Mouse (Mus musculus) forebrain, embryonic 14.5 days (tissue): ENCODE results near the gene Vps33a. TPM values are rescaled to one million over a fixed set of nuclear protein-coding genes. Genes with fewer than 3 reads are reported as not detected.
A peak's percentile ranks its signal among the peaks of the same experiment; 100 is the strongest.
"Not testable (repeated sequence)": the region's sequence is repeated elsewhere in the genome, so short reads cannot be mapped to it uniquely, and the experiment has no call there.

Experiments
- ATAC-seq: fragments of 200-750 bp; cut with Nextera tagmentation; 2 replicates; pipeline ENCODE4 v1.8.0; 2017; ENCODE audit warnings: mild to moderate bottlenecking, moderate library complexity
- DNase-seq: peaks from one replicate; pipeline ENCODE4 v3.0.0-alpha.2; 2015; ENCODE audit warnings: low spot score
- H3K27ac ChIP-seq: fragments of 300-500 bp; sonication (generic); 2 replicates; pipeline ENCODE4 v1.5.1; 2014; ENCODE audit warnings: low read depth, mild to moderate bottlenecking, control low read depth, low read length, moderate library complexity
- H3K27me3 ChIP-seq: fragments of 300-500 bp; sonication (generic); replicated peaks from 2 replicates; pipeline ENCODE4 v1.6.1; 2014; ENCODE audit warnings: low read length, control low read depth, mixed read lengths; ENCODE audit not compliant: control insufficient read depth, insufficient read depth
- H3K36me3 ChIP-seq: fragments of 300-500 bp; sonication (generic); 2 replicates; pipeline ENCODE4 v1.6.1; 2014; ENCODE audit warnings: low read length, control low read depth; ENCODE audit not compliant: control insufficient read depth, insufficient read depth
- H3K4me1 ChIP-seq: fragments of 300-500 bp; sonication (generic); 2 replicates; pipeline ENCODE4 v1.6.1; 2014; ENCODE audit warnings: antibody characterized with exemption, low read length, control low read depth; ENCODE audit not compliant: control insufficient read depth, insufficient read depth
- H3K4me2 ChIP-seq: fragments of 300-500 bp; sonication (generic); 2 replicates; pipeline ENCODE4 v1.6.1; 2014; ENCODE audit warnings: mild to moderate bottlenecking, control low read depth, low read length
- H3K4me3 ChIP-seq: fragments of 300-500 bp; sonication (generic); 2 replicates; pipeline ENCODE4 v1.5.1; 2014; ENCODE audit warnings: low read depth, low read length, control low read depth
- H3K9ac ChIP-seq: fragments of 300-500 bp; sonication (generic); 2 replicates; pipeline ENCODE4 v1.6.1; 2014; ENCODE audit warnings: mild to moderate bottlenecking, low read length, control low read depth, moderate library complexity
- H3K9me3 ChIP-seq: fragments of 300-500 bp; sonication (generic); replicated peaks from 2 replicates; pipeline ENCODE4 v1.6.1; 2016; ENCODE audit warnings: low read length, control low read depth, mixed read lengths; ENCODE audit not compliant: control insufficient read depth
- WGBS: fragments of 180-500 bp; shearing (Covaris S2); extraction: QIAGEN DNeasy Blood & Tissue Kit; methylation state at CpG from one replicate; pipeline ENCODE4 v1.1.7; 2014; 5-methylcytosine and 5-hydroxymethylcytosine counted together
- polyA plus RNA-seq: library from polyadenylated mRNA; unstranded; fragments of >200 nt; fragmentation: Nextera tagmentation; extraction: Ambion mirVana; gene quantifications from 2 replicates; pipeline ENCODE4 v1.2.1, GENCODE M21; 2014

The Vps33a gene
- polyA plus RNA-seq, 1 experiment from 2014 or later, result 43.3 TPM

DNA sequence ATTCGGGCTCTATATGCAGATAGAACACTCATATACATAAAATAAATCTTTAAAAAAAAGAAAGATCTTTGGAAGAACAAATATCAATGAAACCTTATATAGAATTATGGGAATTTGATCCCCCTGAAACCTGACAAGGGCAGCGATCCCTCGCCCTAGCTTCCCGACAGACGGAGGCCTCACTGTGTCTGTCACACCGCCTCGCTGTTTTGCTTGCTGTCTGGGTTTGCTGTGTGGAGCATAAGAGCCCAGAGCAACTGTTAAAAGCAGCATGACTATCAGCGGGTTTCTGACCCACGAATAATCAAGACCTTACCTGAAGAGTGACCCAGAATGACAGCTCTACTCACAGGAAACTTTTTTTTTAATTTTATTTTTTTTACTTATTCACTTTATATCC lies 52.2 kb downstream of the Vps33a start:
- H3K27ac ChIP-seq, result no peak overlapping the region
- ATAC-seq, result no peak
- no peak overlapping the region for H3K4me2 ChIP-seq
- no peak overlapping the region for H3K4me3 ChIP-seq
- H3K9me3 ChIP-seq, result no peaks in the 10 kb centered on the region
- no peaks in the 10 kb centered on the region for H3K27me3 ChIP-seq
- no peak overlapping the region for H3K9ac ChIP-seq
- WGBS, result 88% methylated on average over 9 of the region's 9 CpGs
- peaks cover 45% of the 10 kb centered on the region for H3K36me3 ChIP-seq
- peaks cover 10% of the 10 kb centered on the region for H3K4me1 ChIP-seq
- DNase-seq, result no peak

DNA sequence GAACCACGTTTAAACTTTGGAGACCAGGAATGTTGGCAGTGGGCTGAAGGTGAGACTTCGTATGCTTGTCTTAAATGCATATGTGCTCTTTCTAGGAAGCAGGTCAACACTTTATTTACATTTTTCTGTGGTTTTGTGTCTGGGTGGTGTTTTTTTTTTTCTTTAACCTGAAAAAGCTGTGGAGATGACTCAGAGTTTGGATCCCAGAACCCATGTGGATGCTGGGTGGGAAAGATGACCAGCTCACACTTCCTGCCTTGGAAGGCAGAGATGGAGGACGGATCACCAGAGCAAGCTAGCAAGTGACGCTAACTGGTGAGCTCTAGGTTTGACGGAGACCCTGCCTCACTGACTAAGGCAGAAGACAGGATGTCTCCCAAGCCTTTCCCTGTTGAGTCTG lies 58.0 kb downstream of the Vps33a start:
- H3K4me3 ChIP-seq, result no peak overlapping the region
- H3K9me3 ChIP-seq, result no peaks in the 10 kb centered on the region
- no peak overlapping the region for H3K9ac ChIP-seq
- 94% methylated on average over 5 of the region's 5 CpGs for WGBS
- no peak overlapping the region for H3K27ac ChIP-seq
- DNase-seq (no peak), ATAC-seq (no peak)
- H3K27me3 ChIP-seq, result no peaks in the 10 kb centered on the region
- H3K4me1 ChIP-seq, result no peaks in the 10 kb centered on the region
- H3K4me2 ChIP-seq, result no peak overlapping the region
- H3K36me3 ChIP-seq, result peaks cover 81% of the 10 kb centered on the region

DNA sequence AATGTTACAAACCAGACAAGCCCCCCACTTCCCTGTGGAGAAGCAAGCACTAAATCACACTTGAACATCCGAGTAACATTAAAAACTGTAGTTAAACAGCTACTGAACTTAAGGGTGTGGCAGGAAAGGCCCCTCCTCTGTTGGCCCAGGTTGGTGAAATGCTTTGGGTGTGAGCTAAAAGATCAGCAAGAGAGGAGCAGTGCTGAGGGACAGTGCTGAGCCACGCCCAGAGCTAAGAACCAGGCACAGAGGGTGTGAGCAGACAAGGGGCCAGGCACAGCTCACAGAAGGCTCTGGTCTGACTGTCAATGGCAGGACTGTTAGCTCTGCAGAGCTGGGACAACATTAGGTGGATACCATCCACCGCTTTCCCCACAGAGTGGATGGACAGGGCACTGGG lies 60.7 kb downstream of the Vps33a start:
- 80% methylated on average over 3 of the region's 3 CpGs for WGBS
- DNase-seq, result no peak
- no peak for ATAC-seq
- H3K4me1 ChIP-seq, result peaks cover 4% of the 10 kb centered on the region
- H3K4me3 ChIP-seq, result no peak overlapping the region
- no peaks in the 10 kb centered on the region for H3K9me3 ChIP-seq
- H3K27ac ChIP-seq, result no peak overlapping the region
- no peak overlapping the region for H3K4me2 ChIP-seq
- H3K27me3 ChIP-seq, result no peaks in the 10 kb centered on the region
- no peak overlapping the region for H3K9ac ChIP-seq
- H3K36me3 ChIP-seq, result peaks cover 53% of the 10 kb centered on the region

DNA sequence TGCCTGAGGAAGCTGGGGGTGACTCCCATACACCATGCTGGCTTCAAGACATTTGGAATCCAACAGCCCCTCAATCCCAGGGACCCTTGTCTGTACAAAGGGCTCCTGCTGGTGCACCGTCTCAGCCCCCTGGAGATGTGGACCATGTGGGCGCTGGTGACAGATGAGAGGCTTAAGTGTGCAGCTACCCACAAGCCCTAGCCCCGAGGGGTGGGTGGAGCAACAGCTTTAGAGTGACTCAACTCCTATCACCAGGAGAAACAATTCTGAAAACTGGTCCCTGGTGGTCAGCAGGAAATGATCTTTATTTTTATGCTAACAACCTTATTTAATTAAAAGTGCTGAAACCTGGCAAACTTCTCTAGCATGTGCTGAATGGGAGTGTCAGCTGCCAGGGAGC lies 61.4 kb downstream of the Vps33a start:
- H3K9ac ChIP-seq, DNase-seq, H3K4me2 ChIP-seq, H3K27ac ChIP-seq, ATAC-seq, H3K4me3 ChIP-seq, H3K9me3 ChIP-seq, H3K27me3 ChIP-seq, H3K4me1 ChIP-seq: not testable (repeated sequence)
- 70% methylated on average over 3 of the region's 3 CpGs for WGBS
- H3K36me3 ChIP-seq, result peaks cover 46% of the 10 kb centered on the region

DNA sequence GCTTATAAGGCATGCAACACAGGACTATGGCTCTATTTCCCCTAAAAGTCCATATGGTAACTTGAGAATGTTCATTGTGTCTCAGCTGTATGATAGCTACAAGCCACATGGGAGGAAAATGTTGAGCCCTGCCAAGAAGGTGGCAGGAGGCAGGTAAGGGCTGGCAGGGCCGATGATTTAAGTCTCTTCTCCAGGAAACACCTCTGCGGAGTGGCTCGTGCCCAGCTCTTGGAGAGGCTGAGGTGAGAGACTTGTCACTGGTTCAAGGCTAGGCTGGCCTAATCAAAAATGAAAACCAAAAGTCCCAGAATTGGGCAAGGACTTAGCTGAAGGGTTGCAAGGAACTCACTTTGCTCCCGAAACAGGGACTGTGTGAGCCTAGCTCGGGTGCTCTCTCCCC lies 62.7 kb downstream of the Vps33a start, which contains the start of gene B3gnt4:
Gene B3gnt4, plus strand, starts transcription at position 301 of the 400 bp plus-strand sequence.
- ATAC-seq (no peak), DNase-seq (no peak)
- H3K4me3 ChIP-seq, result no peak within 1 kb of the TSS
- WGBS, result 90% methylated on average over 5 of the region's 5 CpGs
- H3K27ac ChIP-seq, result no peak within 1 kb of the TSS
- H3K9me3 ChIP-seq, result no peaks in the 10 kb centered on the region
- H3K4me2 ChIP-seq, result peak within 1 kb of the TSS; percentile 81; the same call in 1 of the 2 replicates
- no peaks in the 10 kb centered on the region for H3K27me3 ChIP-seq
- H3K4me1 ChIP-seq, result peaks cover 4% of the 10 kb centered on the region
- no peak within 1 kb of the TSS for H3K9ac ChIP-seq
- H3K36me3 ChIP-seq, result peaks cover 34% of the 10 kb centered on the region

DNA sequence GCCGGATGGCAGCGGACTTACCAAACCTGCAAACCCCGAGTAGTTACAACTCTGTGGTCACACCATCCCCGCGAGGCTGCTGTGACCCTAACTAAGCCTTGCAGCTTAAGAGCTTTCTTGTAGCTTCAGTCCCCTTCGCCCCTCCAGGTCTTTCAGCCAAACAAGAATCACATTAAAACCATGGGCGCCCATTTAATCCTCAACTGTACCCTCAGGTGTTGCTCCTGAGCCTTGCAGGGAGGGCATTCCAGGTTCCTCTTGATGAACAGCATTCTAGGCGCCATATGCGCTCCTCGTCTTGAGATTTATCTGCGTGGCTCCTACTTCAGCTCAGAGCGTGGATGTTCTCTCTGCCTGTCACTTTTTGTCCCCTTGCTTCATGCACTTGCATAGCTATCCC lies 63.9 kb downstream of the Vps33a start:
- no peak for ATAC-seq
- peak overlapping the region; percentile 81 for H3K4me2 ChIP-seq
- 6% methylated on average over 12 of the region's 12 CpGs for WGBS

DNA sequence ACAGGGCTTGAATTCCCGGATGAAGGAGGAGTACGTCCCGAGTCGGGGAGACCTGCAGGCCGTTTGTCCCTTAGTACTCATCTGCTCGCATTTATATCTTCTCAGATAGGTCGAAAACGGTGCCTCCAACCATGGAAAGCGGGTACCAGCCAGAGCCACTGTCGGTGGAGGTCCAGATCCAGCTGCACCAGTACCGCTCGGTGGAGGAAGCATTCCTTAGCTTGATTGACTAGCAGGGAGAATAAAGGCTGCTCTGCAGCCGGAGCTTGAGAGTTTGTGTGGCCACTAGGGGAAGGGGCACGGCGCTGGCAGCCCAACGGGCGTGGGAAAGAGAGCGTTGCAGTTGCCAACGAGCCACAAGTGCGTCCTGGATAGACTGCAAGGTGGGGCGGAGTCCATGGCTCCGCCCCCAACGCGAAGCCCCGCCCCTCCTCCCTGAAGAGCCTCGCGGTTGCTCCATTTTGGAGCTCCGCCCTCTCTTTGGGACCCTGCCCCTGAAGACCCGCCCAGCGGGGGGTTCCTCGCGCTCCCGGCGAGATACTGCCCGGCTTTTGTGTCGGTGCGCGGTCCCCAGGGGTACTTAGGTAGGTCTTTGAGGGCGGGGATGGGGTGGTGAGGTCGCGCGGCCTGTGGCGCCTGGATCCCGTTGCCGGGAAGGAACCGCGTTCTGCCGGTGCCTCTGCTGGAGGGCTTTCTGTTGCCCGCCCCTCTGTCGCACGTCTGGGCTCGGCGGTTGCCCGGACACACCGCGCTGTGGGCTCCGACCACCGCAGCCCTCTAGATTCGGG lies 64.7 kb downstream of the Vps33a start:
- 1% methylated on average over 57 of the region's 59 CpGs for WGBS
- H3K9me3 ChIP-seq, result no peaks in the 10 kb centered on the region
- DNase-seq, result peak; percentile 97
- H3K36me3 ChIP-seq, result peaks cover 22% of the 10 kb centered on the region
- no peaks in the 10 kb centered on the region for H3K27me3 ChIP-seq
- H3K4me2 ChIP-seq, result peak overlapping the region; percentile 81
- peak overlapping the region; percentile 68 for H3K9ac ChIP-seq
- peak; percentile 95 for ATAC-seq
- H3K4me3 ChIP-seq, result peak overlapping the region; percentile 56
- H3K4me1 ChIP-seq, result peaks cover 4% of the 10 kb centered on the region
- H3K27ac ChIP-seq, result no peak overlapping the region; the same call in 1 of the 2 replicates

More for the DNA sequence above, 63.9 kb downstream of the Vps33a start:
- Histone ChIP-seq H3K27me3 (no peaks in the 10 kb centered on the region), H3K4me3 (peak overlapping the region; percentile 56), H3K9ac (peak overlapping the region; percentile 68), H3K9me3 (no peaks in the 10 kb centered on the region), H3K4me1 (peaks cover 4% of the 10 kb centered on the region), H3K27ac (no peak overlapping the region), H3K36me3 (peaks cover 22% of the 10 kb centered on the region)
- peak; percentile 21 for DNase-seq

DNA sequence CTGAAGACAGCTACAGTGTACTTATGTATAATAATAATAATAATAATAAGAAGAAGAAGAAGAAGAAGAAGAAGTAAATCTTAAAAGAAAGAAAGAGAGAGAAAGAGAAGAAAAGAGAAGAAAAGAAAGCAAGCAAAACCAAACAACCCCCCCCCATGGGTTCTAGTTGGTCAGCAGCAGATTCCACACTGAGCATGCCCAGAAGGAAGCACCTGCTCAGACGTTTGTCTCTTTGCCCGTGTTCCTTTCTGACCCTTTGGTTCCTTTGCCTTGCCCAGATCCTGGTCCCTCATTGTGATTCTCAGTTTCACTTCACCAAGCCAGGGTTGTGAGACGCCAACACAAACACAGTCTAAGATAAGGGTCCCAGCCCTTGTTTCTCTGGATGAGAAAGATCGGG lies 70.9 kb downstream of the Vps33a start:
- DNase-seq (no peak), ATAC-seq (no peak)
- H3K27me3 ChIP-seq, result no peaks in the 10 kb centered on the region
- no peaks in the 10 kb centered on the region; the same call in 1 of the 2 replicates for H3K4me1 ChIP-seq
- H3K9ac ChIP-seq, result no peak overlapping the region
- H3K9me3 ChIP-seq, result no peaks in the 10 kb centered on the region
- H3K36me3 ChIP-seq, result no peaks in the 10 kb centered on the region
- no peak overlapping the region for H3K4me2 ChIP-seq
- H3K27ac ChIP-seq, result no peak overlapping the region
- no peak overlapping the region for H3K4me3 ChIP-seq
- 88% methylated on average over 4 of the region's 4 CpGs for WGBS

DNA sequence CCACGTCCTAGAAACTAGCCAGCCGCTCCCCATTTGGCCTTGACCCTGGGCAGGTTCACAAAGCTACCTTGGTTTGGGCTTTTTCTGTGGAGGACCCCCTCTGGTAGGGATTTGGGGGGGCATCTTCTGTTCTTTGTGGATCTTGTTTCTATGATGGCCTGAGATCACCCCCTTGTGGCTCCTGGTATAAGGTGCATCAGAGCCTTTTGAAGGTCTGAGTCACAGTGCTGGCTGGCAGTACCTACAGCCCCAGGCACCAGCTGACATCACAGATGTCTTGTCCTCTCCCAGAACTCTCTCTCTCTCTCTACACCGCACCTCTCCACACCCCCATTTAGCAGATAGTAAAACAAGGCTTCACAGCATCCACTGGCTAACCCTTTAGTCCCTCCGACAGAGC lies 73.1 kb downstream of the Vps33a start:
- Histone ChIP-seq H3K4me3 (no peak overlapping the region), H3K36me3 (no peaks in the 10 kb centered on the region), H3K27me3 (no peaks in the 10 kb centered on the region), H3K4me2 (no peak overlapping the region), H3K9me3 (no peaks in the 10 kb centered on the region), H3K9ac (no peak overlapping the region), H3K27ac (no peak overlapping the region), H3K4me1 (no peaks in the 10 kb centered on the region; the same call in 1 of the 2 replicates)
- no peak for ATAC-seq
- WGBS, result 43% methylated on average over 4 of the region's 4 CpGs
- peak; percentile 50 for DNase-seq
